Mouse (Mus musculus) right cerebral cortex, adult 18-20 months (tissue): Measurements from ENCODE around the gene Ccnt2.
"Not testable (repeated sequence)": the region's sequence is repeated elsewhere in the genome, so short reads cannot be mapped to it uniquely, and the experiment has no call there.

Experiments
- DNase-seq: peaks from one replicate; pipeline ENCODE4 v3.0.0; 2022; ENCODE audit warnings: mixed read lengths

Ccnt2 gene

DNA sequence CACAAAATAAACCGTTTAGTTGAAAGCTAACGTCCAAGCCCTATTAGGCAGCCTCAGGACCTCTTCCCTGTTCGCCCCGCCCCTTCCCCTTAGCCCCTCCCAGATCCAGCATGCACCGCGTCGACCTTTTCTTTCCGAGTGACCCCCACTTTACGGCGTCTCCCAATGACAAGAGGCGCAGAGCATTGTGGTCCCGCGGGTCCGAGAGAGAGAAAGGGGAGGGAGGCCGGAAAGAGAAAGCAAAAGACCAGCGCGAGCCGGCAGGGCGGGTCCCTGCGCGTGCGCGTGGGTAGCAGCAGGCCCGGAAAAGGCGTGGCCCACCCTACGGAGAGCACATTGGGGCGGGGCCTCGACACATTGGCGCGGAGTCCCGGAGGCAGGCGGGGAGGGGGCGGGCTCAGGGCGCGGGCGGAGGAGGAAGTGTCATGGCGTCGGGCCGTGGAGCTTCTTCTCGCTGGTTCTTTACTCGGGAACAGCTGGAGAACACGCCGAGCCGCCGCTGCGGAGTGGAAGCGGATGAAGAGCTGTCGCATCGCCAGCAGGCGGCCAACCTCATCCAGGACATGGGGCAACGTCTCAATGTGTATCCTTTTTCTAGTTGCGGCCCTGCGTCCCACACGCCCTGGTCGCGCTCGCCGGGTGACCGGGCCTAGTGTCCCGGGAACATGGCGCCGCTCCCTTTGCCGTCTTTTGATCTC, at the start of gene Ccnt2:
TSS of gene Ccnt2 (plus strand) at position 362 of the 698 bp plus-strand sequence.
- DNase-seq, result peak; percentile 99

DNA sequence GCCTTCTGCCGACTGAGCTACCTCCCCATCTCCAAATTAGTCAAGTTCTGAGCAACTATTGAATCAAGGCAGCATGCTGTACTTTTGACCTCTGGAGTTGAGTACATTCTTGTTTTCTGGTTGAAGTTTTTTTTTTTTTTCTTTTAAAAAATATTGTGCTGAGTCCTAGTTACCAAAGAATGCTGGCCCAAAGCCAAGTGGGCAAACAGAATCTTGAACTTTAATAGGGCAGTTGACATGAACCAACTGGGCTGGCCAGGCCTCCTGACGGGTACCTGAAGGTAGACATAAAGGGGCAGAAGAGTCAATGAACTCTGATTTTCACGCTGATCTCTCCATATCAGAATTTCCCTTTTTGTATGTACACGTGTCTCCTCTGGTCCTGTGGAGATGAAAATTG, 44.9 kb upstream of the Ccnt2 start, which contains the start of gene Acmsd:
TSS of gene Acmsd (plus strand) at position 318 of the 400 bp plus-strand sequence.
- no peak for DNase-seq

DNA sequence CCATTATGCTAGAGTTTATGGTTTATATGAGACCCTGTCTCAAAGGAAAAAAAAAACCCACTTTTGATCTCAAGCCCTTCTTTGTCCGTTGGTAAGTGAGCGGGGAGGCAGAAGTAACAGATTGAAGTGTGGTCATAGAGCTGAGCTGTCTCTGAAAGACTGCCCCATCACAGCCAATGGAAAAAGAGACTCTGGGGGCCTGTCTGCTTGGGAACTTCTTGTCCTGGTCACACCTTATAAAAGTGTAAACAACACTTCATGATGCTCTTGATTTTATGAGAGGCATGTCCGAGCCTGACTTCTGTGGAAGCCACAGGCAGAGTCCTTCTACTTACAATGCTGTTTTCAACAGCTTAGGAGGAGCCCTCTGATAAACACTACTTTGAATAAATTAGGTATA, 42.9 kb upstream of the Ccnt2 start:
- no peak for DNase-seq

DNA sequence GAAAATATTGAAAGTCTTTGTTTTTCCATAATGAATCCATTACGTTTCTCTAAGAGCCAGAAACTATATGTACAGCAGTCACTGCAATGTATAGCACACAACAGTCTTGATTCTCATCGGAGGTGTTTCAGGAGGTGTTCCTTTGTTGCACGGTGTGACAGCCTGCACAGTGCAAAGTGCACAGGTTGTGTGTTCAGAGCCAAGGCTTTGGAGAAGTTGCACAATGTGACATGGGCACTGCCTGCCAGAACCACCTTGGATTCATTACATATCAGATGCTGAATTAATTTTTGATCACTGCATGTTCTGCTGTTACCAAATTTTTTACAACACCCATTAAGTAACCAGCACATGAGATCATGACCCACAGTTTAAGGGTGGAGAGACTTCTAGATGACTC, 41.5 kb upstream of the Ccnt2 start:
- no peak for DNase-seq

DNA sequence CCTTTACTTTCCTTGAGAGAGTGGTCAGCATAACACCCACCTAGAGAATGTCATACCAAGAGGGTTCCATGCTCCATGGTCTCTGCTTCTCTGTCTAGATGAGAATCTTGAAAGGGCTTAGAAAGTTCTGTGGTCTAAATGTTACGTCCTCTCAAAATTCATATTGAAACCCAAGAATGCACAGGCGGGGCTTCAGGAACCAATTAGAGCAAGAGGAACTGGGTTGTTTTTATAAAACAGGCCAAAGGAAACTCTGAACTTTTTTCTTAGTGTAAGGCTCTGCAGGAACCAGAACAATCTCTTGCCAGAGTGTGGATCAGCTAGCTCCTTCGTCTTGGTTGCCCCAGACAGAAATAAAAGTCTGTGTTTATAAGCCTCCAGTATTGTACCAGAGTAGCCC, 41.1 kb upstream of the Ccnt2 start:
- no peak for DNase-seq

DNA sequence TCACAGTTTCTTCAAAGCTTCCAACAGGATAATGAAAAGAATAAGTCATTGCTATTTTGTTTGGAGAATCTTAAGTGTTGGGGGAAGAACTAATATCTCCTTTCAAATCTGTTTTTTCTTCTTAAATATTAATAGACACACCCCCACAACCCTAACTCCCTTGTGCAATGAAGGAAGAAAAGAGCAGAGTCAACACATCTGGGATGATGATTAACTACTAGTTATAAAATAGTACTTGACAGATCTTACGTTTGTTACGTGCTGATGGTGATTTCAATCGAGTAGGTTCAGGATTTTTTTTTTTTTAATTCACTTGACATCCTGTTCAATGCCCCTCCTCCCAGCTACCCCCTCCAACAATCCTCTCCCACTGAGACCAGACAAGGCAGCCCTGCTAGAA, 38.6 kb upstream of the Ccnt2 start:
- DNase-seq, result no peak

DNA sequence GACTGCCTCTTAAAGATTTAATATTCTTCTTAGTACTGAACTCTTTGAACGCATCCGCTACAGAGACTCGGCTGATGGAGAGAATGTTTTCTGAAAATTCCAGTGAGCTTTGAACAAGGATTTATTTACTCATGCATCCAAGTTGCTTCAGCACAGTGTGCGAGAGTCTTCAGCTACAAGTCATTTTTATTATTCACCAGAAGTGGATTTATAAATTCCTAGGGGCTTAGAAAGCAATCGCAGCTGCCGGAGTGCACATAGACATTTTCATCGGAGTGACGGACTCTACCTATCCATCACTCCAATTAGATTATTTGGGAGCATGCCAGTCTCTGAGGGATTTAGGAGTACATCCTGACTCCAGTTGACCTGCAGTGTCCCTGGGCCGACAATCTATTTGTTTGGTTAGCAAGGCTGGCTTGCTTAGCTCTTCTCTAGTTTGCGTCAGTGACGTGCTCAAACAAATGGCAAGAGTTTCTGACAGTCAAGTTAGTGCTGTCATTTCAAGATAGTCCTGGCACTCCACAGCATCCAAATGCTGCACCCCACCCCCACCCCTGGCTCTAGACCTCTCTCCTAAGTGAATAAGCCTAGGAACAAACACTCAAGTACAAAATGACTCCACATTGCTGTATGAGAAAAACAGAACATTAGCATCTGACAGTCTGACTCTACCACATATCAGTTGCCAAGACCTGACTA, 23.4 kb upstream of the Ccnt2 start:
- DNase-seq, result no peak

DNA sequence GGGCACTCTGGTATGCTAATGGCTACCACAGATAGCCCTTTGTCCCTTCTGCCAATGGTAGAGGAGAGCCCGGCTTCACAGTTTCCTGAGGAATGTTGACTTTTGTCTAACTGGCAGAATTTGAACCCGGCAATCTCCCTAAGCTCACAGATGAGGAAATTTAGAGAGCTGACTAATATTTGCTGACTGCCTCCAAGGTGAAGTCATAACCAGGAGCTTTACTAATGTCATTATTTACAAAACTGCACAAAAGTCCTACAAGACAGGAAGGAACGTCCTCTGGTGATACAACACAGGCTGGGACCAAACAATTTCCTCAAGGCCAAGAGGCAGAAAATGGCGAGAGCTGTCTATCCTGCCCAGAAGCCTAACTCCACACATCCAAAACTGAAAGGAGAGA, 18.2 kb upstream of the Ccnt2 start:
- no peak for DNase-seq

DNA sequence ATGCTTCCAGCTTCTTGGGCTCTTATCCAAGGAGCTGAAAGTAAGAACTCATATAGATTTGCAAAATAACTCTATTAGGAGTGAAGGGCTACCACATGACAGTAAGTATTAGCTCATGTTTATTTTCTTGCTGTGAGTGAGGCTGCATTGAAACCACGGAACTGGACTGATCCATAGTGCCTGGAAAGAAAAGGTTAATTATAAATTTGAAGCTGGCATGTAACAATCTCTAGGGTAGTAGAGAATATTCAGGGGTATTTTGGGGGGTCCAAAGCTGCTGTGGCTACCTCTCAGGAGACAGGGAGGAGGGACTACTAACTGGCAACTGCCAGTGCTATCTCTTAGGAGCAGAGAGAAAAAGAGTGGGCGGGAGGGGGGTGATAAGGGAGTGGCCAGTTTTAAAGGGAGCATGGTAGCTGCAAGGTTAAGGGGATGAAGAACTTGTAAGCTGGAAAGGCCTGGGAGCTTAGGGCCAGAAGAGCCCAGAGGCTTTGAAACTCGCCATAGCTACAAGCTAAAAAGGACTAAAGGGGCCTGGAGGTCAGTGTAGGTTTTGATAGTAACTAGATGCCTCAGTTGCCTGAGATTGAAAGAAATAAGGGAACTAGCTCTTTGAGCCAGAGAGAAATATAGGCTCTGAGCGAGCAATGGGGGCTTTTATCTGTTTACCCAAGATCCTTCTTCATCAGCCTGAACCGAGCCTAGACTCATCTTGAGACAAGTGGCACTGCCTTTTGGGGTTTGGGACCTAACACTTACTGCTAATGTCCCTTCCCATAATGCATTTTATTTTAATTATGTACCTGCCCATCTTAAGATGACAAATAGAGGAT, 17.4 kb upstream of the Ccnt2 start:
- no peak for DNase-seq

DNA sequence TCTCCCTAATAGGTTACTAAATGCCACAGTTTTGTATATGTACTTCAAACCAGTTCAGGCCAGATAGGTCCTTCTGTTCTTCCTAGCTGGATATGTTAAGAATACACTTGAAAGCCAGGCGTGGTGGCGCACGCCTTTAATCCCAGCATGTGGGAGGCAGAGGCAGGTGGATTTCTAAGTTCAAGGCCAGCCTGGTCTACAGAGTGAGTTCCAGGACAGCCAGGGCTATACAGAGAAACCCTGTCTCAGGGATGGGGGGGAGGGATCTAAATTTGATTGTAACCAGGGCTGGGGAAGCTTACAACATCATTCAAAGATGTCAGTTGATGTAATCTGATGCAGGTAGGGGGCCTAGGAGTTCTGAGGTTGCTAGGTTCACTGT, 16.8 kb upstream of the Ccnt2 start:
- DNase-seq, result not testable (repeated sequence)

DNA sequence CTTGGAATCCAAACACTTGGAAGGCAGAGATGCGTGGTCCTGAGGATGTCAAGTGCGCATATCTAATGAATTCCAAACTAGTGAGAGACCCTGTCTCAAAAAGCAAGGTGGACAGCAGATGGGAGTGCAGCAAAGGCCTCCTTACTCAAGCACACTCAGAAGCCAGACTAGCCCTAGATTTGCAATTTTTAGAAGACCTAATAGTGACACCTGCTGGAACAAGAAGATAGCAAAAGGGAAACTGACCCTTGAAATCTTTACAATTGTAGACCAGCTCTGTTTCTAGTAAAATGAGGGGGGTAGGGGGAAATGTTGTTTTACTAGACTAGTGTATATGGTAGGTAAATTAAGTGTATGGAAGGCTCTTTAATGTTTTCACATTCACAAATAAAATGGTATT, 8.5 kb upstream of the Ccnt2 start:
- DNase-seq, result no peak

DNA sequence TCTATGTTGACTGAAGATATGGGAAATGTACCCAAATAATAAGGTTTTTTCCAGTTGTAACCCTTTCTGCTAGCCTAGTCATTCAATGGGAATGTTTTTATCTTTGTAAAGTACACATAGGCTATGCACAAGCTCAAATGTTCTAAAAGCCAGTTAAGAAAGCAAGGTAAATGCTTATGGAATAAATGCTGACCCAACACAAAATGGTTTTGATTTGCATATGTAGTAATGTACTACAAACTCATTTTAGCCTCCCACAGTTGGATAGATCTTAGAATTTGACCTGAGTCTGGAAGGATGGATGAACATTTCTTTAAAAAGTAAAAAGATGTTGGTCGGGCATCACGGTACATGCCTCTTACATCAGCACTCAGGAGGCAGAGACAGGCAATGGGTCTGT, 7.2 kb upstream of the Ccnt2 start:
- no peak for DNase-seq

DNA sequence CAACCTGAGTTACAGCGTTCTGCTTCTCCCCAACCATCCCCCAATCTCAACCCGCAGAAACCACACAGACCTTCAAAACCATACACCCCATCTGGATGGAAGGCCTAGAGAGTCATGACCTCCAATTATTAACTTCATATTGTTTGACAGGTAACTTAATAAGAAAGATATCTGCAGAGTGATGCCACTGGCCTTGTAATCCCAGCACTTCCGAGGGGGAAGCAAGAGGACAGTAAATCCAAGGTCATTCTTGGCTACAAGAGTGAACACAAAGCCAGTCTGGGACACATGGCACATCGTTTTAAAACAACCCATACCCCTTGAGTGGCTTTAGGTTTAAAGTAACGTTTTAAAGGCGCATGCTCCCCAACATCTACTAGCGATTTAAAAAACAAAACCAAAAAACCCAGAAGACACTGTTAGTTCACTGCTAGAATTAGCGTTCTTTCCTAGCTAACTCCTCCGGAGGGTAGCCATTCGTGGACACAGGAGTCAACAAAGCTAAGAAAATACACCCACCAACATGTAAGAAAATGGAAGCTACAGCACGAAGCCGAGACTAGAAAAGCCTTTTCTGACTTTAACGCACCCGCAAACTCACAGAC, 664 bp upstream of the Ccnt2 start:
- no peak for DNase-seq

DNA sequence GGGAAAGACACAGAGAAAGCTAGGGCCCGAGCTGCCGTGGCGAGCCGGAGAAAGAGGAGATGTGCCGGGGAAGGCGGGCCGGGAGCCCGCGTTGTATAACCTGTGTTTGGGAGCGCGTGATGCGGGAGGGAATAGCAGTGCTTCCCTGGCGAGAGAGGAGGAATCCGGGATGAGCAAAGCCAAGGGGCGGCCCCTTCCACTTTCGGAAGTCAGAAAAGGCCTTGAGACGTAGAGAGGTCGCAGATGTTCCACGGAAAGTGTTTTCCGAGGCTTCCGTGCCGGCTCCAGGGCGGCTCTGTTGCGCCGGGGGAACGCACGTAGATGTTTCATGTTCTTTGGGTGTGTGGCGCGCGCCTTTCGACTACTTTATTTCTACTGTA, 527 bp downstream of the Ccnt2 start:
- DNase-seq, result peak; percentile 68

DNA sequence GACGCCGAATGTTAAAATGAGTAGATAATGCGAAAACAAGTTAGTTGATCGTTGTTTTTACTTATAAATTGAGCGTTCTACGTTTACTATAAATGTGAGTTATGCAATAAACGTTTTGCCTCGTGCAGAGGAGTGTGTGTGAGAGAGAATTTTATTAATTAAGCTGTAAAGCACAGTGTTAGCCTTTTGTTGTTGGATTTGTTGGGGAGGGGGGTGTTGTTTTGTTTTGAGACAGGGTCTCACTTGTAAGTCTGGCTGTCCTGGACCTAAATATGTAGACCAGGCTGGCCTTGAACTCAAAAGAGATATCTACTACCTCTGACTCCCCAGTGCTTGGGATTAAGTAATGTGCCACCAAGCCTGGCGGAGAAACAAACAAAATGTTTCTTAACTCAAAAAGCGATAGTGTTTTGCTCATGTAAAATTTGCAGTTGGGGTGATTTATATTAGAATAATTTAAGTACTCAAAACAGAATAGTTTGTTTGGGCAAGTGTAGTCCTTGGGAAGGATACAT, 1.3 kb downstream of the Ccnt2 start:
- no peak for DNase-seq

DNA sequence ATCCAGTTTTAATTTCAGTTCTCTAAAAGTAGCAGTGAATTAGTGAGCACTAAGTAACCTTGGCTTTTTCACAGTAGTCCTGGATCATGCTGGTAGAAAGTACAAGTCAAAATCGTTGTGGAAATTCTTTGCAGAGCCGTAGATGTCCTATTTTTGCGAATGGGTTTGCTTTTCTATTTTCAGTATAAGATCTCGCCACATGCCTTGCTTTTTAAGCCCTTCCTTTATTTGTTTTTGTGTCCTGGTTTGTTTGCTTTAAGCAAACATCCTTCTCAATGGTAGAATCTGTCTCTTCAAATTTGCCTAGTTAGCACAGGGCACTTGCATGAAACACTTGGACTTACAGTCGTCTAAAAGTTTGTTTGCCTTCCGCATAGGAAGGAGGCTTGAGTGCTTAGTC, 2.3 kb downstream of the Ccnt2 start:
- DNase-seq, result no peak

DNA sequence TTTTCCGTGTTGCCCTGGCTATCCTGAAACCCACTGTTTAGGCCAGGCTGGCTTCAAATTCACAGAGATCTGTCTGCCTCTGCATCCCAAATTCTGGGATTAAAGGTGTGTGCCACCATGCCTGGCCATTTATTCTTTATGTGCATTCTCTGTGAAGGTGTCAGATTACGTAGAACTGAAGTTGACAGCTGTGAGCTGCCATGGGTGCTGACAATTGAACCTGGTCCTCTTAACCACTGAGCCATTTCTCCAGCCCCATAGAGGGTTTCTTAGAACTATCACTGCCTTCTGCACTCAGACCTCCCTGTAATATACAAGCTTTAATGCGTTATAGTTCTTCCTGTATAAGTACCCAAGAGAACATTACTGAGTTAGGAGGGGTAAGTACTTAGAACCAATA, 4.6 kb downstream of the Ccnt2 start:
- no peak for DNase-seq

DNA sequence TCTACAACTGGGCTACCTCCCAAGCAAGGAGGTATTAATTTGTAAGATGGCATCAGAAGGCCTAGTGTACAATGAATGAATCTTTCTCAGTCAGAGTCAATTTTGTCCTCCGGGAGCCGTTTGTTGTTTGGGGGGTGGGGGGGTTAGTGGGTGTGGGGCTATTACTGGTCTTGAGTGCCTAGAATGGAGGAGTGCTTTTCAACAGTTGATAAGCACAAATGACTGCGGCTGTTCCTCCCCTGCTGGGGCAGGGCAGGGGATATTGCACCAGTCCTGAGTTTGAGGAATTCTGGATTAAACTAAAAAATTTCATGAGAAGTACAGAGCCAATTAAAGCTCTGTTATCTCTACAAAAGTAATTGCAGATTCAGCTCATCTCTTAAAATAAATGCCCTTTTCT, 6.2 kb downstream of the Ccnt2 start:
- DNase-seq, result no peak

DNA sequence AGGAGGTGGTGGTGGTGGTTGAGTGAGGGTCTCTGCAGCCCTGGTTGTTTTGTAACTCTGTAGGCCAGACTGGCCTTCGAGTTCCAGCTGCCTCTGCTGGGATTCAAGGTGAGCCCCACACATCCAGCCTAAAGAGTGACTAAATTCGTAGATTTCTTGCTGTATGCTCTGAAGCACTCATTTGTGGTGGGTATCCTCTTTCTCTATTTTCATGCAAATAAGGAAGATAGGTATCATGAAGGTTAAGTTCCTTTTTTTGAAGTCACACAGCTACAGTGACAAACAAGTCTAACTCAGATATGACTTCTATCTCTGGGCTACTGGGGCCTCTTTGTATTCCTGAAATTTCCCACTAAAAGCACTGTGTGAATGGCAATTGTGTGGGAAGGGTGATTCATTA, 6.9 kb downstream of the Ccnt2 start:
- no peak for DNase-seq

DNA sequence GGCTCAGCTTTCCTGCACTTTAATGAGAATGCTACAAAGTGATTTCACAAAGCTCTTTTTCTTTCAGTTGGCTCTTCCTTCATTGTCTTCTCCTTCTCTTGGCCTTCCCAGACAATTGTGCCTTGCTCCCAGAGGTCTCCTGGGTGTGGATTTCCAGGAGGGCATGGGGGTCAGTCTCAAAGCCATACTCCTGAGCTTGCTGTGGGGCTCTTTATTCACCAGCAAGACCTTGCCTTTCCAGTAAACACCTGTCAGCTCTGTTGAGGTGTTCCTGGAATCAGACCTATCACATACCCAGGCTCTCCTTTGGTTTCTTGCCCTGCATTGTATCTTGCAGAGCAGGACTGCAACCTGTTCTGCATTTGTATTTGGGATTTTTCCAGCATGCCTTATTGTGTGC, 9.9 kb downstream of the Ccnt2 start:
- DNase-seq, result no peak

DNA sequence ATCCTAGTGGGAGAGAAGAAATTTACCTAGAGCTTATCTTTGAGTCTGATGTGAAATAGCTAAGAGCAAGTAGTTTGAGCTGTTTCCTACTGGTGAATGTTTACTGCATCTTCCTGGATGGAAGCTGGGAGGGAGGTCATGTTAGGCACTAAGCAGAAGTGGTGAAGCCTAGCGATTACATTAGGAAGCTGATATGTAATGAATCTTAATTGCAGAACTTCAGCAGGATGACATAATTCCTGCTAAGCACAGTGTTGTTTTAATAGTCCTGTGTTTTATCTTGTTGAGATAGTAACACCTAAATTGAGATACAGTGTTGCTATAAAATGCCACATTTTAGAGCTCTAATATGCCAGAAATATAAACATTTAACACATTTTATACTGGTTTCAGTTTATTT, 11.9 kb downstream of the Ccnt2 start:
- no peak for DNase-seq

DNA sequence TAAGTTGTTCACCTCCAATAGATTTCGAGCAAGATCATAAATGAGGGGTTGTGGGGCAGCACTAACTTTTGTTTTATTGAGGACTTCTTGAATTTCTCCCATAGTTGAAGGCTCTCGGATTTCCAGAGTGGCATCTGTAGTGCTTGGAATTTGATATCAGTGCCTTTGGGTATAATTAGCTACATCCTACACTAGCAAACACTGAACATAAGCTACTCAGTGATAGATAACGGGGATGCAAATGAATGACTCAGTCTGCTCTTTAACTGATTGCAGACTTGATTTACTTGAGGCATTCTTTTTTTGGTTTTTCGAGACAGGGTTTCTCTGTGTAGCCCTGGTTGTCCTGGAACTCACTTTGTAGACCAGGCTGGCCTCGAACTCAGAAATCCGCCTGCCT, 15.0 kb downstream of the Ccnt2 start:
- no peak for DNase-seq

DNA sequence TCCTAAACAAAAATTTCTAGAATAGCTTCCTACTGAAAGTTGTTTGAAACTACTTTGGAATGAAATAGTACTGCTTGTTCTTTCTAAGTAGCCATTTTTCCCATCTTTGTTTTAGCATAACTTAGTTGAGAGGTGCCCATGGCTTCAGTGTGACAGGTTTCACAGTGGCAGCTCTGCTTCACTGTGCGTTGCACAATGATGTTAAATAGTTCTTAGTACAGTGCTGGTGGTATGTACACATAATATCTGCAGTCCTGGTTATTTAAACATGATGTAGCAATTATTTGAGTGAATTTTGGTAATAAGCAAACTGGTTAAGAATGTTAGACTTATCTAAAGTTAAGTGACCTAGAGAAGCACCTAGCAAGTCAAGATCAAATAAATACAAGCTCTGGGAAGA, 19.5 kb downstream of the Ccnt2 start:
- DNase-seq, result no peak
